Mouse (Mus musculus) heart, adult 9 months (tissue): Measurements from ENCODE around the gene Stx6.

Source experiments
- DNase-seq, 2 experiments: peaks; one replicate each; pipeline ENCODE4 v3.0.0; 2022; ENCODE audit warnings: low spot score in 2 of 2

Stx6 gene

DNA sequence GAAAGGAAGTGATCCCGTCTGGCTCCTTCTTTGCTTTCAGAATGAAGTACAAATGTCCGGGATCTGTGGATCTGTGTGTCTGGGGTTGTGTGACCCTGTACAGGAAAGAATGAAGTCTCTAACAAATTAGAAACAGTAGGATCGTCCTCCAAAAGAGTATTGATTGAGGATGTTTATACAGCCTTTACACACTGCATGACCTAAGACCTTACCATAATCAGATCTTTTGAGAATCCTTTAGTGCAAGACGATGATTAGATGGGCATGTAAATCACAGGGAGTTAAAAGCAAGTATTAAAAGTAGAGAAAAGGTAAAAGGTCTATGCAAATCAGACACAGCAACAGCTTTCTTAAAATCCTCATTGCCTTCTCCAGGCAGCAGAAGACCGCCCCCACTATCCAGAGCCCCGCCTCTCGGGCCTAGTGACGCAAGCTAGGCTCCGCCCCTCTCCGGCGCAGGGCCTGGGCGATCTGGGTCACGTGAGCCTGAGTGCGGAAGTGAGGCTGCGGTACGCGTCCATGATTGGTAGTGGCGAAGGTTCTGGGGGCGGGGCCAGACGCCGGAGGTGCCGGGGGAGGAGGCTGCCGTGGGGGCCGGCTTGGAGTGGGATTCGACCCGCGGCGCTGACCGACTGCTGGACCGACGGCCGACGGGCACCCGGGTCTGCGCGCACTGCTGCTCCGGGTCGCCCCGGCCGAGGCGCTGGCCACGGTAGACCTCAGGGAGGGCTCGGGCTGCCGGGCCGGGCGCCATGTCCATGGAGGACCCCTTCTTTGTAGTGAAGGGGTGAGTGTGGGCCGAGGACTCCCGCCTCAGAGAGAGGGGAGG, at the start of gene Stx6:
Gene Stx6, plus strand, starts transcription at position 575 of the 829 bp plus-strand sequence.
- DNase-seq = peak; percentile 97

- DNase-seq = peak in 1 of 2 experiments; percentile 46
Measured at GRCm38 (mm10) chr1:155109387-155110350, 48.8 kb upstream of the Stx6 start.

DNA sequence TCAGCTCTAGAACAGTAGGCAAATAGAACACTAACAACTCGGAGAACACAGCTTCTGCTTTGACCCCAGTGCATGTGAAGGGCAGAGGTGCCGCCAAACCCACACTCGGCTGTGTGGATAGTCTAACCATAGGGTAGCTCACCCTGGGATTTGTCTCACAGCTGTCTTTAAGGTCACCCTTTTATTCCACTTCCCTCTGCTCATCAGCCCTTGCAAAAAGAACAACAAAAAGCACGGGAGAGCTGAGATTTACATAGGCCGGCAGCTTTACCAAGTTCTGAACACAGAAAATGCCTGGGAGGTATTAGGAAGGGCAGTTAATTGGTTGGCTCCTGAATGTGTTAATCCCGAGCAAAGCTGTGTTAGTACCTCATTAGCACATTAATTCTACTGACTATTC, 47.0 kb upstream of the Stx6 start:
- no peak for DNase-seq

- DNase-seq = no peak
Measured at GRCm38 (mm10) chr1:155112118-155112517, 46.4 kb upstream of the Stx6 start.

DNA sequence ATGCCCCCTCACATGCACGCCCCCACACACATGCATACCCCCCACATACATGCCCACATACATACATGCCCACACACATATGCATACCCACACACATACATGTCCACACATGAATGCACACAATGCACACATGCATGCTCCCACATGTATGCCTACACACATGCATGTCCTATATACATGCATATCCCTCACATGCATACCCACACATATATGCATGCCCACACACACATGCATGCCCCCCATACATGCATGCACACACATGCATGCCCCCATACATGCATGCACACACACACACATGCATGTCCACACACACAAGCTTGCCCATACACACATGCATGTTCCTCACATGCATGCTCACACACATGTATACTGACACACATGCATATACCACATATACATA, 45.6 kb upstream of the Stx6 start:
- DNase-seq = no peak

- no peak for DNase-seq
Measured at GRCm38 (mm10) chr1:155113946-155114345, 44.6 kb upstream of the Stx6 start.

GRCm38 (mm10) chr1:155119719-155120118, 38.8 kb upstream of the Stx6 start:
- no peak for DNase-seq

DNA sequence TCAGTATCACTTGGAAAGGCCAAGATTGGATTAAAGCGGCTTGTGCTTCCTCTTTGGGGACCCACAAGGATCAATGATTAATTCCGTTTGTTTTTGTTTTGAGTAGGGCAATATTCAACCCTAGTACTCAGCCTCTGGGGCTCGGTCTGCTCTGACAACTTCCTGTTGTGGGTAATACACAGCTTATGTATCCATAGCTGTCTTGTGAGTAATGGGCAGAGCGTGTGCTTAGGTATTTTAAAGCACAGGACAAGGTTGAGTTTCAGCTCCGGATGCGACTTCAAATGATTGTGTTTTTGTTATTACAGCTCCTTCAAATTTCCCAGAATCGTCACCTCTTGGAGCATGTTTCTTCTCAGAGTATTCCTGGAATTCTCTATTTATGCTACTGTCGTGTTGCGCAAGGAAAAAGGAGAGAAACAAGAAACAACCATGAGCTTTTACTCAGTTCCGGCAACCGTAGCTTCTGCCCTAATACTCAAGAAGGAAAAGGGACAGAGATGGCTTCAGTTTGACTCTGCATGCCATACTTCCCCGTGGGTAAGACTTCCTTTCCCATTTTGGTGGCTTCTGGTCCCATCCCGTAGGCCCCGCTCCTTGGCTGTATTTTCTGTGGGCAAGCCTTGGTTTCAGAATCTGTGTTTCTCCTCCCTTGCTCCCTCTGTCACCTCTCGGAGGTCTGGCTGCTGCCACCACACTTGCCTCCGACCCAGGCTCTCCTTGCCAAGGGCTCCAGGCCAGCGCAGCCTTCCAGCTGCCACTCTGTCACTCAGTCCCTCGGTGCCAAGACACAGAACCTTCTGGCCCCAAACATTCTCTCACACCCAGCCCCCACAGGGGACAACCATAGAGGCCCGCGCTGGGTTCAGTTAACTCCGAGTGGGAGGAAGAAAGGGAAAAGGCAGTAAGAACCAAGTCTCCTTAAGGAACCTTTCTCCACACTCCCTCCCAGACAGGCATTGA, 36.3 kb upstream of the Stx6 start:
- DNase-seq = peak; percentile 80 to 86

DNA sequence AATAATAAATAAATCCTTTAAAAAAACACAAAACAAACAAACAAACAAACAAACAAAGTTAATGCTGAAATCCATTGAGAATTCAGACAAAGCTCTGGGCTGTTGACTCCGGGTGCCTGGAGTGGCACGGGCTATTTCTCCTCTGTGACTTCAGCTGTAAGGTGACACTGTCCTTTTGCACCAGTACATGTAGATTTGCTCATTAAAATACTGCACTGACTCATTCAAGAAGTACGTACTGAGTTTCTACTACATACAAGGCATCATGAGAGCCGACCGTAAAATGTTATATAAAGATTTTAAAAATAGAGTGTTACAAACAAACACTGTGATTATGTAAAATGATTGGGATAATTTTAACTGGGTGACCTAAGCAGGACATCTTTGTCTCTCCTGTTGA, 34.1 kb upstream of the Stx6 start:
- DNase-seq = no peak

- DNase-seq = no peak
Measured at GRCm38 (mm10) chr1:155126716-155127115, 31.8 kb upstream of the Stx6 start.

GRCm38 (mm10) chr1:155127429-155127934, 31.0 kb upstream of the Stx6 start:
- DNase-seq = no peak

DNA sequence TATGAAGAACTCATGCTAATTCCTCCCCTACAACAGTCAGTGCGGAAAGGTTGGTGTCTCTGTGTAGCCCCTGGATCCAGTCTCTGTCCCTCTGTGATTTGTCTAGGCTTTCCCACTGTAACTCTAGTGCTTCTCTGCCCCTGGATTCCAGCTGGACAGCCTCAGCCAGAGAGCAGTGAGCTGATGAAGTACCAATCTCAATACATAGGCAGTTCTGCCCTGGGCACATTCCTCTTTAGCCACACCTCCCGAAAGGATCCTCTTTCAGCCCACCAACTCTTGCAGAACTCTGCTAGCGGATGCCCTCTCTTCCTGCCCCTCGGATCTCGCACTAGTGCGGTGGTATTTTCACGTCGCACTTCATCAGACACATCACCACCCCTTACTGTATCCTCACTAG, 23.6 kb upstream of the Stx6 start:
- DNase-seq = no peak

- peak; percentile 71 to 76 for DNase-seq
Measured at GRCm38 (mm10) chr1:155138795-155139194, 19.7 kb upstream of the Stx6 start.

- peak in 1 of 2 experiments; percentile 76 for DNase-seq
Measured at GRCm38 (mm10) chr1:155140076-155140475, 18.4 kb upstream of the Stx6 start.

DNA sequence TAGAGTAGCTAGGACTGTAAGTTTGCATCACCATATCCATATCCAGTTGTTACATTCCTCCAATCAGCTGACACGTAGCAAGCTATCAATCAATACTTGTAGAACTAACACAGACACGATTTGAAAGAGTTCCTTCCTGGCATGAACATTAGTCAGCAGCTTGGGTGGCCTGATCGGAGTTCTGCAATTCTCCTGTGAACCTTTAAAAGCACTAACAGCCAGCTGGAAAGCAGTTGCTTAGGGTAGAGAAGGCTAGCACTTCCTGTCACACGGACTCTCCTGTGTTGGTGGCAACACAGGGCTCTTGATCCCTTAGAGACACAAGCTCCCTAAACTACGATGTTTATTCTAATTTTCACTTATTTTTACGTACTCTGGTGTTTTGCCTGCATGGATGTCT, 12.9 kb upstream of the Stx6 start:
- peak; percentile 29 to 45 for DNase-seq

- DNase-seq = peak; percentile 64 to 73
Measured at GRCm38 (mm10) chr1:155146572-155146980, 11.9 kb upstream of the Stx6 start, which contains the start of gene Mr1. TSS of gene Mr1 (minus strand) at chr1:155146814.

DNA sequence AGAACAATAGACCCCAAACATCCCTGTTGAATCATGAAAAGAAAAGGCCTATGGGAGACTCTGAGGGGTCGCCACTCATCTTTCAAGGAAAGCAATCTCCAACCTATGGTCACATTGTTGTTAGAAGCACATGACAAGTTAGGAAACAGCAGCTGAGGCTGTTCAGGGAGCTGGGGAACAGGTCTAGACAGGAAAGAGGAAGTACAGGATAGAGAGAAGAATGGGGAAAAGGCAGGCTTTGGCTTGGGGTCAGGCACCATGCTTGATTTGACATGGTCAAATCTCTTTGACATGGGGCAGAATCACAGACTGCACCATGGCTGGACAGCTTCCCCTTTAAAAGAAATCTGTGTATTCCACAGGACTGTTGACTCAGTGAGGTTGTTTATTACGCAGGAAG, 11.3 kb upstream of the Stx6 start:
- DNase-seq = no peak

- no peak for DNase-seq
Measured at GRCm38 (mm10) chr1:155149403-155149802, 9.1 kb upstream of the Stx6 start.

DNA sequence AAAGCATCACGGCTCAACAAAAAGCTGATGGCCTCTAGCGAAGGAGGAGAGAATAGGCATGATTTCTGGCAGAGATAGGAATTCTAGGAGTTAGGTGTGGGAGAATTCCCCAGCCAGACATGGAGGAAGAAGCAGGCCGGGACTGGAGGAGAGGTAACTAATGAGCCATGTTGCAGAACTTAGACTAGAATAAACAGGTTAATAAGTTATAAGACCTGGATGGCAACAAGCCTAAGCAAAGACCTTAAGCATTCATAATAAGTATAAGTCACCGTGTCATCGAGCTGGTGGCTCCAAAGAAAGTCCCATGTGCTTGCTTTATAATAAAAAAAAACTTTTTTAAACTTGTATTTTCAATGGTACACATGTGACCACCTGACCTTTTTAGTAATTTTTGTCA, 7.7 kb upstream of the Stx6 start:
- no peak for DNase-seq

- DNase-seq = no peak
Measured at GRCm38 (mm10) chr1:155153906-155154305, 4.6 kb upstream of the Stx6 start.

- peak; percentile 49 to 52 for DNase-seq
Measured at GRCm38 (mm10) chr1:155158970-155159484, 512 bp downstream of the Stx6 start.
